Mouse (Mus musculus) kidney, embryonic 16.5 days (tissue): ENCODE measurements around the gene Cdhr1. TPM values are rescaled to one million over a fixed set of nuclear protein-coding genes. Genes with fewer than 3 reads are reported as not detected.

Source experiments
- ATAC-seq: fragments of 200-750 bp; cut with Nextera tagmentation; 2 replicates; pipeline ENCODE4 v1.8.0; 2017; ENCODE audit warnings: moderate TSS enrichment; ENCODE audit not compliant: low FRiP score, low TSS enrichment
- H3K27ac ChIP-seq: fragments of 300-500 bp; sonication (generic); 2 replicates; pipeline ENCODE4 v1.5.1; 2014; ENCODE audit warnings: low read length
- H3K27me3 ChIP-seq: fragments of 300-500 bp; sonication (generic); 2 replicates; pipeline ENCODE4 v1.6.1; 2014; ENCODE audit warnings: low read length, control low read depth, mixed read lengths; ENCODE audit not compliant: insufficient read depth
- H3K36me3 ChIP-seq: fragments of 300-500 bp; sonication (generic); 2 replicates; pipeline ENCODE4 v1.6.1; 2014; ENCODE audit warnings: low read length, control low read depth, mixed read lengths; ENCODE audit not compliant: insufficient read depth
- H3K4me1 ChIP-seq: fragments of 300-500 bp; sonication (generic); 2 replicates; pipeline ENCODE4 v1.6.1; 2014; ENCODE audit warnings: low read length, control low read depth, mixed read lengths; ENCODE audit not compliant: insufficient read depth
- H3K4me2 ChIP-seq: fragments of 300-500 bp; sonication (generic); replicated peaks from 2 replicates; pipeline ENCODE4 v1.6.1; 2014; ENCODE audit warnings: low read depth, low read length
- H3K4me3 ChIP-seq: fragments of 300-500 bp; sonication (generic); 2 replicates; pipeline ENCODE4 v1.5.1; 2014; ENCODE audit warnings: mild to moderate bottlenecking, low read length
- H3K9ac ChIP-seq: fragments of 300-500 bp; sonication (generic); replicated peaks from 2 replicates; pipeline ENCODE4 v1.6.1; 2014; ENCODE audit warnings: low read length
- H3K9me3 ChIP-seq: fragments of 300-500 bp; sonication (generic); 2 replicates; pipeline ENCODE4 v1.6.1; 2016; ENCODE audit warnings: low read length, control low read depth
- WGBS: fragments of 180-500 bp; shearing (Covaris S2); extraction: QIAGEN DNeasy Blood & Tissue Kit; methylation state at CpG from one replicate; pipeline ENCODE4 v1.1.7; 2014; 5-methylcytosine and 5-hydroxymethylcytosine counted together
- polyA plus RNA-seq: library from polyadenylated mRNA; unstranded; fragments of >200 nt; fragmentation: Nextera tagmentation; extraction: Ambion mirVana; gene quantifications from 2 replicates; pipeline ENCODE4 v1.2.1, GENCODE M21; 2015

The Cdhr1 gene
- polyA plus RNA-seq, 1 experiment from 2014 or later = 2.9 TPM

GRCm38 (mm10) chr14:37095556-37095955, 2.6 kb downstream of the Cdhr1 start:
- no peaks in the 10 kb centered on the region for H3K36me3 ChIP-seq
- H3K4me3 ChIP-seq = no peak overlapping the region
- 82% methylated on average over 4 of the region's 4 CpGs for WGBS
- no peaks in the 10 kb centered on the region for H3K9me3 ChIP-seq
- no peak overlapping the region for H3K27ac ChIP-seq
- H3K4me1 ChIP-seq = peaks cover 8% of the 10 kb centered on the region; the same call in 1 of the 2 replicates
- peaks cover 27% of the 10 kb centered on the region for H3K27me3 ChIP-seq
- no peak overlapping the region for H3K9ac ChIP-seq
- H3K4me2 ChIP-seq = no peak overlapping the region
- no peak for ATAC-seq

- Histone ChIP-seq H3K9ac (no peak overlapping the region), H3K36me3 (no peaks in the 10 kb centered on the region), H3K27ac (no peak overlapping the region), H3K9me3 (no peaks in the 10 kb centered on the region), H3K4me2 (no peak overlapping the region), H3K4me1 (peaks cover 8% of the 10 kb centered on the region; the same call in 1 of the 2 replicates), H3K4me3 (no peak overlapping the region), H3K27me3 (peaks cover 27% of the 10 kb centered on the region)
- ATAC-seq = no peak
- WGBS = 32% methylated on average over 6 of the region's 6 CpGs
Observed at GRCm38 (mm10) chr14:37094436-37094835, 3.7 kb downstream of the Cdhr1 start.

GRCm38 (mm10) chr14:37083755-37084154, 14.4 kb downstream of the Cdhr1 start:
- Histone ChIP-seq H3K9me3 (no peaks in the 10 kb centered on the region), H3K4me1 (no peaks in the 10 kb centered on the region), H3K36me3 (no peaks in the 10 kb centered on the region), H3K27me3 (no peaks in the 10 kb centered on the region), H3K27ac (no peak overlapping the region), H3K4me3 (no peak overlapping the region), H3K9ac (no peak overlapping the region), H3K4me2 (no peak overlapping the region)
- ATAC-seq = peak; percentile 61; the same call in 1 of the 2 replicates
- 22% methylated on average over 4 of the region's 4 CpGs for WGBS

GRCm38 (mm10) chr14:37080724-37081123, 17.4 kb downstream of the Cdhr1 start:
- Histone ChIP-seq H3K4me3 (no peak overlapping the region), H3K9ac (no peak overlapping the region), H3K36me3 (no peaks in the 10 kb centered on the region), H3K27ac (no peak overlapping the region), H3K4me1 (no peaks in the 10 kb centered on the region), H3K27me3 (no peaks in the 10 kb centered on the region), H3K4me2 (no peak overlapping the region), H3K9me3 (no peaks in the 10 kb centered on the region)
- 80% methylated on average over 1 of the region's 1 CpGs for WGBS
- no peak for ATAC-seq

- no peak overlapping the region for H3K4me3 ChIP-seq
- peak; percentile 49; the same call in 1 of the 2 replicates for ATAC-seq
- H3K4me2 ChIP-seq = no peak overlapping the region
- H3K4me1 ChIP-seq = no peaks in the 10 kb centered on the region
- no peaks in the 10 kb centered on the region for H3K9me3 ChIP-seq
- WGBS = 17% methylated on average over 9 of the region's 9 CpGs
- H3K27me3 ChIP-seq = no peaks in the 10 kb centered on the region
- no peaks in the 10 kb centered on the region for H3K36me3 ChIP-seq
- H3K9ac ChIP-seq = no peak overlapping the region
- H3K27ac ChIP-seq = no peak overlapping the region
Observed at GRCm38 (mm10) chr14:37068516-37068915, 29.6 kb downstream of the Cdhr1 start.

GRCm38 (mm10) chr14:37067629-37068028, 30.5 kb downstream of the Cdhr1 start, which contains the start of gene Lrit2:
TSS of gene Lrit2 (plus strand) at chr14:37067929.
- 84% methylated on average over 5 of the region's 5 CpGs for WGBS
- no peak within 1 kb of the TSS for H3K9ac ChIP-seq
- ATAC-seq = no peak

GRCm38 (mm10) chr14:37066636-37067035, 31.5 kb downstream of the Cdhr1 start:
- Histone ChIP-seq H3K27me3 (no peaks in the 10 kb centered on the region), H3K4me2 (no peak overlapping the region), H3K36me3 (no peaks in the 10 kb centered on the region), H3K9ac (no peak overlapping the region), H3K4me1 (no peaks in the 10 kb centered on the region), H3K27ac (no peak overlapping the region), H3K4me3 (no peak overlapping the region), H3K9me3 (no peaks in the 10 kb centered on the region)
- 64% methylated on average over 2 of the region's 2 CpGs for WGBS
- ATAC-seq = no peak

More at GRCm38 (mm10) chr14:37067629-37068028, 30.5 kb downstream of the Cdhr1 start, which contains the start of gene Lrit2:
- Histone ChIP-seq H3K9me3 (no peaks in the 10 kb centered on the region), H3K27me3 (no peaks in the 10 kb centered on the region), H3K36me3 (no peaks in the 10 kb centered on the region), H3K4me1 (no peaks in the 10 kb centered on the region), H3K4me2 (no peak within 1 kb of the TSS), H3K4me3 (no peak within 1 kb of the TSS), H3K27ac (no peak within 1 kb of the TSS)

- Histone ChIP-seq H3K27me3 (no peaks in the 10 kb centered on the region), H3K4me2 (no peak overlapping the region), H3K36me3 (no peaks in the 10 kb centered on the region), H3K4me3 (no peak overlapping the region), H3K27ac (no peak overlapping the region), H3K9ac (no peak overlapping the region), H3K9me3 (no peaks in the 10 kb centered on the region), H3K4me1 (no peaks in the 10 kb centered on the region)
- no peak for ATAC-seq
- WGBS = 63% methylated on average over 2 of the region's 2 CpGs
Observed at GRCm38 (mm10) chr14:37064849-37065248, 33.3 kb downstream of the Cdhr1 start.

GRCm38 (mm10) chr14:37048914-37049410, 49.2 kb downstream of the Cdhr1 start, which contains the start of gene Rgr:
TSS of gene Rgr (minus strand) at chr14:37048964.
- Histone ChIP-seq H3K9me3 (no peaks in the 10 kb centered on the region), H3K36me3 (no peaks in the 10 kb centered on the region)
- ATAC-seq = no peak

GRCm38 (mm10) chr14:37034432-37034831, 63.7 kb downstream of the Cdhr1 start:
- Histone ChIP-seq H3K4me2 (no peak overlapping the region), H3K4me1 (no peaks in the 10 kb centered on the region), H3K27me3 (no peaks in the 10 kb centered on the region), H3K9ac (no peak overlapping the region), H3K36me3 (no peaks in the 10 kb centered on the region), H3K27ac (no peak overlapping the region), H3K9me3 (no peaks in the 10 kb centered on the region), H3K4me3 (no peak overlapping the region)
- 45% methylated on average over 5 of the region's 5 CpGs for WGBS
- ATAC-seq = no peak

More at GRCm38 (mm10) chr14:37048914-37049410, 49.2 kb downstream of the Cdhr1 start, which contains the start of gene Rgr:
- H3K27ac ChIP-seq = no peak within 1 kb of the TSS
- no peak within 1 kb of the TSS for H3K9ac ChIP-seq
- H3K4me3 ChIP-seq = no peak within 1 kb of the TSS
- no peaks in the 10 kb centered on the region for H3K4me1 ChIP-seq
- no peaks in the 10 kb centered on the region for H3K27me3 ChIP-seq
- H3K4me2 ChIP-seq = no peak within 1 kb of the TSS
- 61% methylated on average over 1 of the region's 1 CpGs for WGBS
